Mouse (Mus musculus): ENCODE data around the gene Nkiras2.
A peak's percentile ranks its signal among the peaks of the same experiment; 100 is the strongest.
"Not testable (repeated sequence)": the region's sequence is repeated elsewhere in the genome, so short reads cannot be mapped to it uniquely, and the experiment has no call there.

Gene Nkiras2

DNA sequence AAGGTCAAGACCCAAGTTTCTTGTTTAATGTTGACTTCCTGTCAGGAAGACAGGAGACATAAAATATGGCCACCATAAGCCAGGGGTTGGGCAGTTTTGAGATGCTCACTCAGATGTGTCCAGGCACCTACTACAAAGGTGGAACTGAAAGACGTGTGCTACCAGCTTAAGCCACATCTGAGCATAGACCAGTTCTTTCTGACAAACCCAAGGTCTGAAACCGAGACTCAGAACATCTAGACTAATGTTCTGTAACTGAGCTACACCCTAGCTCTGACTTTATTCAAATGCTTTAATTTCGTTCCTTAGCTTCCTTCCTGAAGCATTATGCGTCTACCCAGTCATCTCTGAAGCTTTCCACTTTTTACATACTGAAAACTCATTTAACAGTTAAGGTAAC lies 21.0 kb upstream of the Nkiras2 start:
- no peak for DNase-seq (ENCODE audit: extremely low spot score, low spot score)

DNA sequence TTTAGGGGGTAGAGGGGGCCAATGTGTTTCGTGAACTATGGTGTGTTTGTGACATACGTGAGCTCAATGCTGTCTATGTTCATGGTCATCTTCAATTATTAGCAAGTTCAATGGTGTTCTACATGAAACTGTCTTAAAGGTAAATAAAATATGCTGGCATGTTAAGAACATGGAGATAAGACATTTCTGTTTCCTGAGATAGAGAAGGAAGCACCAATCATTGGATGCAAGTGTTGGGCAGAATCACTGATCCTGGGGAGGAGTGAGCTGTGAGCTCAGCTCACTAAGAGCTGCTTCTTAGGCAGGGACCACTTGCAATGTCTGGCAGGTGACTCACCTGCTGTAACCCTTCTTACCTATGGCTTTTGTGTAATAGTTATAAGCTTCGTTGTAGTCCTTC lies 17.7 kb upstream of the Nkiras2 start:
- no peak for DNase-seq (ENCODE audit: extremely low spot score, low spot score)

DNA sequence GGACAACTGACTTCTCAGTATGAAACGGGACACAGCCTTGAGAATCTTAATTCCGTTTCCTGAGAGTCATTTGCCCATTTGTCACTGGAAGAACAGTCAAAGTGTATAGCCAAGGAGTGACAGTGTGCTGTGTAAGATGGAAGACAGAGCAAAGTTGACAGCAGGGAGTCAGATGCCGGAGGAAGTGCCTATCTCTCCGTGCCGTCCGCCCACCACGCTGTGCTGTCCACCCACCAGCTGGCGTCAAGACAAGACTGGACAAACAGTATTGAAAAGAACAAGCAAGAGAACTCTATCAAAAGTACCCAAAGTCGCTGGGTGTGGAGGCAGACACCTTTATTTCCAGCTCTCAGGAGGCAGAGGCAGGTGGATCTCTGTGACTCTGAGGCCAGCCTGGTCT lies 15.9 kb upstream of the Nkiras2 start:
- no peak for DNase-seq (ENCODE audit: extremely low spot score, low spot score)

DNA sequence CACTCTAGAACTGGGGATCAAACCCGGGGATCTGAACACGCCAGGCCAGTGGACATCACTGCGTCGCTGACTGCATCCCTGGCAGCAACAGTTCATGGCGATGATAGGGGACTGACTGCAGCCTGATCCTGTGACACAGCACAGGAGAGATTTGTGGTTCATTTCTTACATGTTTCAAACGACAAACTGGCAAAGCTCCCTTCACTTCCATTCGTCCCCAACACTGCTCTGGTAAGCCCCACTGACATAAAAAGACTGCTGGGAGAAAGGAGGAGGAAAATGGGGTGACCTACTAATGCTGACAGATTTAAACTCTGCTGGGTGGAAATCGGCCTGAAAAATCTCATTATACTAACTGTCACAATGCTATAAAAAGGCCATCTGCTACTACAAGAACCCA lies 15.2 kb upstream of the Nkiras2 start:
- no peak for DNase-seq (ENCODE audit: extremely low spot score, low spot score)

DNA sequence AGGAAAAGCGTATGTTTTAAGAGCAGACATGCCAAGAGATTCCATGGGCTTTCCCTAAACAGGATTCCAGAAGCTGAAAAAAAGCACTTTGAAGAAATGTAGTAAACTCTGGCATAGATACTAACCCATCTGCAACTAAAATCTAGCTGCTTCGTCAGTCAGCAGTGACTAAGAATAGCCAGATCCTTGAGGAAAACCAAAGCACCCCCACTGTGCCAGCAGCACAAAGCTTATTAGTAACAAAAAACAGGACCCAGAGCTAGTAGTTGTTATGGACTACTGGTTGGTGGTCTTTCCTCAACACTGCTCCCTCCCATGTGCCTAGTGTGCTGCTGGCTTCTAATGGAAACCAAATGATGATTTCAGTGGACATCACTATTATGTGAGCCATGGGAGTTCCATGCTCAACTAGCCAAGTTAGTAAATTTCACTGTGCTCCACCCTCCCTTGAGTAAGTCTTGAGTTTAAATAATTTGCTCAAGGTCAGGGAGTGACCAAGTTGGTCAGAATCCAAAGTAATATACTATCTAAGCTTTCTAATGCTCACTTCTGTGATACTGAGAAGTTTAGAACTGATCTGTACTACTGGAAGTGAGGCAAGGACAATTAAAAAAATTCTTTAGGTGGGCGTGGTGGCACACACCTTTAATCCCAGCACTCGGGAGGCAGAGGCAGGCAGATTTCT lies 14.6 kb upstream of the Nkiras2 start:
- DNase-seq (ENCODE audit: extremely low spot score, low spot score), result no peak

DNA sequence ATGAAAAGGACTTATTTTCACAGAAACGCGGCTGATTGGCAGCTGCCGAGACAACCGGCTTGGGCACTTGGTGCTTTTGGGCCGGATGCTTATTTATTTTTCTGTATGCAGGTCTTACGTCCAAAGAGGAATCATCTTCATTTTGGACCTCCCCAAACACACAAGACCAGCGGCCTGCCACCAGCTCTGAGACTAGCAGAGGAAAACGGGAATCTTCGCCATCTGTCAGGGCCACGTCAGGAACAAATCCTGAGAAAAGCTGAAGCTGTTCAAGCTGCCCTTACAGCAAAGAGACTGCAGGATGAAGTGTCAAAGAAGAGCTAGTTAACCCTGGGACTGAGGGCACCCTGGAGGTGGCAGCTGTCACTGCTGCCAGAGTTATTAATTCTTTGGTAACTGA lies 13.6 kb upstream of the Nkiras2 start:
- no peak for DNase-seq (ENCODE audit: extremely low spot score, low spot score)

DNA sequence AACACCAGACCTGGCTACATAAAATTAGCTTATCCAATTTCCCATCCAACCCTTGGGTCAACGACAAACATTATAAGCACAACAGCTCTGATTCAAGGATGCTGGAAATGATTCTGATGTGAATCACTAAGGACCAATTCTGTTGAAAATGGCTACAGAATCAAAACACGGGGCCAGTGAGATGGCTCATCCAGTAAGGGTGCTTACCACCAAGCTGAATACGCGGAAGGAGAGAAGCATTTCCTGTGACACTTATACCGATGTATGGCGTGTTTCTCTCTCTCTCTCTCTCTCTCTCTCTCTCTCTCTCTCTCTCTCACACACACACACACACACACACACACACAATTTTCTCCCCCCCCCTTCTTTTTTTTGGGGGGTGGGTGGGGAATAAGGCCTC lies 11.9 kb upstream of the Nkiras2 start:
- no peak for DNase-seq (ENCODE audit: extremely low spot score, low spot score)

DNA sequence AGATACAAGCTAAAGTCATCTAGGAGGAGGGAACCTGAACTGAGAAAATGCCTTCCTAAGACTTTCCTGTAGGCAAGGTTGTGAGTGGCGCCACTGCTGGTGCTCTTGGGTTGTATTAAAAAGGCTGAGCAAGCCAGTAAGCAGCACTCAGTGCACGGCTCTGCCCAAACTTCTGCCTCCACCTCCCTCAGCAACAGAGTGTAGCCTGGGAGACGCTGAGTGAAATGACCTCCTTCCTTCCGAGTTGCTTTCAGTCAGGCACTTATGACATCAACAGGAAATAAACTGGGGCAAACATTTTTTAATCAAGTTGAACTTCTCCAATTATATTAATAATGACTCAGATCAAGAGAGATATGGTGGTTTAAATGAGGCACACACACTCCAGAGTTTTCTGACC lies 10.2 kb upstream of the Nkiras2 start:
- DNase-seq (ENCODE audit: extremely low spot score, low spot score), result no peak

DNA sequence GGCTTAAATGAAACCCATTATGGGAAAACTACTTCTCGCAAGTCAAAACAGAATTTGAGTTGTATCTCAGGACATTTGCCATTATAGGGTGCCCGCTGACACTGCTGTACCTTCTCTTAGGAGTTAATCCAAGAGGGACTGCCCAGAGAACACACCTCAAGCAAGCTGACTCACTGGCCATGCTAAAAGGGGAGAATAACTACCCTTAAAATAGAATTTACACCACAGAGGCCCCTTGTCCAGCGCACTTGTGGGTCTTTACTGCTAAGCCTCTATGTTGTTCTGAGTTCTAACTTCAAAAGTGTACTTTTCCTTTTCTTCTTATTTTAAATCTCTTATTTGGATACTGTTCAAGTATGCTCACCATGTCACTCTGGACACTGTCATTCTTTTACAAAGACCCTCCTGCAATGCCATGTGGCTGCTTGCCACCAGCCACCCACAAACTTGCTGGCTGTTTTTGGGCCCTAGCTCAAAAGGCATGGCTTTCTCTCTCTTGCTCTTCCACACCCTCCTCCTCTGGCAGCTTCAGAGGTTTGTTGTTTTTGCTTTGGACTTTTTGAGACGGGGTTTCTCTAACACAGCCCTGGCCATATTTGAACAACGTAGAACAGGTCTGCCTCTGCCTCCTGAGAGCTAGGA lies 9.6 kb upstream of the Nkiras2 start:
- DNase-seq (ENCODE audit: extremely low spot score, low spot score), result no peak

DNA sequence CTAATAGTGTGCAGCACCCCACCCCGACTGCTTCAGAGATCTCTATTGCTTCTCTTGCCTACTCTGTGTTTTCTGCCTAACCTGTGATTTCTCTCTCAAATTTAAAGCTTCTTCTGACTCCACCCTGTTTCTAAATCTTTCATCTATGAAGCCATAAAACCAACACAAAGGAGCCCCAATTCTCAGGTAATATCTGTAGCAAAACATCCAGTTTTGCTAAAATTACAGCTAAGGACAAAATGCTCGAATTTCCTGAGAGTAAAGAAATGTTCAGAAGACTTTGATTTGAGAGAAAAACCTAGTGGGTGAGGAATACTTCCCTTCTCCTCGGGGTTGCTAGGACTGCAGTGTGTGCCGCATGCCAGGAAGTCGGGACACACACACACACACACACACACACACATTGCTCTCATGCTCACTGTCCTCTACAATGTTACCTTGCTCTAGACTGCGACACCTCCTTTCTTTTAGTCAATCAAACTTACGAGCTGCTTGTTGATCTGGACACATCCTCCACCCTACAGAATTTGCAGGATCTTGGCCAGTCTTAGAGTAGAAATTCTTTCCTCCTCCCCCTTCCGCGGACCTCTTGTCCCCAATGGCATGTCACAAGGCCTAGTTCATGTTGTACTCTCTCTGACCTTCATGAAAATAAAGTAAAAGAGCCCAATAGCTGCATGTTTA lies 8.9 kb upstream of the Nkiras2 start:
- no peak for DNase-seq (ENCODE audit: extremely low spot score, low spot score)

DNA sequence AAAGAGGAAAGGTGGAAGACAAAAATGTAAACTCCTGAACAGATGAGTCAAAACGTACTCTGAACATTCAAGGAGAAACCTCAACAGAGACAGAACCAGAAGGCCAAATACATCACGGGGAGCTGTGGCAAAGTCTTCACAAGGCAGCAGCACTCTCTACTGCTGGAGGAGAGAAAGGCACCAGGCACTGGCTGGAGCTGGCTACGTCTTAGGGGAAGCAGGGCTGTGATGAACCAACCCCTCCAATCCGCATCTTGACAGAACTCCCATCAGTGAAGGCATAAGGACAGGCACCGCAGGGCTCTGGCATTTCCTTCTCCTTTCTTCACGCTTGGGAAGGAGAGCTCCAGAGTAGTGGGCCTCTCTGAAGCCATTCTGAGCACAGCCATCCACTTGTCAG lies 7.4 kb upstream of the Nkiras2 start:
- no peak for DNase-seq (ENCODE audit: extremely low spot score, low spot score)

DNA sequence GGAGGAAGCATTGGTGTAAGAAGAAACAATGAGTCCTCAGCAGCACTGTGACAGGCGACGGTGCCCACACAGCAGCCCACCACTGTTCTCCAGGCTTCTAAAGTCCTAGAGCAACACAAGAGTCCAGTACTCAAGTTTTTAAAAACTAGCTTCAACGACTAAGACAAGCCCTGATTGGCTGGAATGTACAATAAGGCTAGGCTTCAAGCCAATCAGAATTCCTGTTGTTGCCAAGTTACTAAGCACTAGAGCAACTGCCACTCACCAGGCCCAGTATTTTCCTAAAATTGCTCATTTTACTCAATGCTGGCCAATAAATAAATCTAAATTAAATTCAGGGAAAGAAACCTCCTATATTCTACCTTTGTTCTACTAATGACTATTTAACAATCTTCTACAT lies 5.8 kb upstream of the Nkiras2 start:
- no peak for DNase-seq (ENCODE audit: extremely low spot score, low spot score)

DNA sequence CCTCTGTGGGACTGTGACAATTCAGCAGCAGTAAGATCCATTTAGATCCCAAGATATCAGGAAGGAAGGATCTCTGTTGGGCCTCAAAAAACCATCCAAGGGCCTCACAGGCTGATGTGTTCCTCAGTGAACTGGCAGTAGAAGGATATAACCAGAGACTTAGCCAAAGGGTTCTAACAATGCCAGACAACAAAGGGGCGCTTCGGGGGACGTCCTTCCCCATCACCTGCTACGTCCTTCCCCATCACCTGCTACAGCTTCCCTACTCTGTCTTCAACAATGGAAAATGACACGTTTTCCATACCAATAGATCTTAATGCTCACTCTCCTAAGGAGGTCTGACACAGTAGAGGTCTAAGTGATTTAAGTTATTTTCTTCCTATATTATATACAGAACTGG lies 2.7 kb upstream of the Nkiras2 start:
- no peak for DNase-seq (ENCODE audit: extremely low spot score, low spot score)

DNA sequence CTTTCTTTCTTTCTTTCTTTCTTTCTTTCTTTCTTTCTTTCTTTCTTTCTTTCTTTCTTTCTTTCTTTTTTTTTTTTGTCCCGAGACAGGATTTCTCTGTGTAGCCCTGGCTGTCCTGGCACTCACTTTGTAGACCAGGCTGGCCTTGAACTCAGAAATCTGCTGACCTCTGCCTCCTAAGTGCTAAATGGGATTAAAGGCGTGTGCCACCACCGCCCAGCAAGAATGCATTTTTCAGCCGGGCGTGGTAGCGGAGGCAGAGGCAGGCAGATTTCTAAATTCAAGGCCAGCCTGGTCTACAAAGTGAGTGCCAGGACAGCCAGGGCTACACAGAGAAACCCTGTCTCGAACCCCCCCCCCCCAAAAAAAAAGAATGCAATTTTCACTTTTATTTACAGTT lies 2.2 kb upstream of the Nkiras2 start:
- not testable (repeated sequence) for DNase-seq (ENCODE audit: extremely low spot score, low spot score)

DNA sequence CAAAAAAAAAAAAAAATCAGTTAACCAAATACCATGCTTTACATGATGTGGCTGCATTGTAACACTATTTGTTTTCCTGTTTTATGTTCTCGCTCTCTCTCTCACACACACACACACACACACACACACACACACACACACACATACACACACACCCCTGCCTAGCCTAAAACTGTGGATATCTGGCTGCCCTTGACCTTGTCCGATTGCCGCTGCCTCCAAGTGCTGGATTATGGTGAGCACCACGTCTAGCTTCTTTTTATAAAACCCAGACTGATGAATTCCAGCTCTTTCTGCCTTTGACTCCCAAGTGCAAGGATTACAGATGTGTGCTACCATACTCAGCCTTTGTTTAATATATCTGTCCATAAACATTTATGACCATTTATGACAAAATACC lies 1.6 kb upstream of the Nkiras2 start:
- DNase-seq (ENCODE audit: extremely low spot score, low spot score), result no peak

DNA sequence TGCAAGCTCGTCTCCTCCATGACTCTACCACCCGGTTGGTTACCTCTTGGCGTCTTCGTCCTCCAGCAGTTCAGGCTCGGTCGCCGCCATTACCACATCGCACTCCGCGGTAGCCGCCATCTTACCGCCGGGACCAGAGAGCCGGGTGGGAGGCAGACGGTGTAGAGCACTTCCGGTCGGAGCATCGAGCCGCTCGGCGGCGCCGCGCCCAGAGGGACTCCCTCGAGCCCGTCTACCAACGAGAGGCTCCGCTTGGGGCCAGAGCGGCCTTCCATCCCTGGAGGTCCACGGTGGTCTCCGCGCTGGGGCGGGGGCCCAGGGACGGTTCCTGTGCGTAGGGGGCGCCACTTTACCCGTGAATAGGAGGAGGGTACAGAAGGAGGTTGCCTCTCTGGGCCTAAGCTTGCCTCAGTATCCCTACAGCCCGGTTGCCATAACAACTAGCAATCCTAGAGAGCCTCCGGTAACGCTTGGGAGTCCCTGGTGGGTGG lies 486 bp downstream of the Nkiras2 start:
- peak; percentile 98 for DNase-seq (ENCODE audit: extremely low spot score, low spot score)

DNA sequence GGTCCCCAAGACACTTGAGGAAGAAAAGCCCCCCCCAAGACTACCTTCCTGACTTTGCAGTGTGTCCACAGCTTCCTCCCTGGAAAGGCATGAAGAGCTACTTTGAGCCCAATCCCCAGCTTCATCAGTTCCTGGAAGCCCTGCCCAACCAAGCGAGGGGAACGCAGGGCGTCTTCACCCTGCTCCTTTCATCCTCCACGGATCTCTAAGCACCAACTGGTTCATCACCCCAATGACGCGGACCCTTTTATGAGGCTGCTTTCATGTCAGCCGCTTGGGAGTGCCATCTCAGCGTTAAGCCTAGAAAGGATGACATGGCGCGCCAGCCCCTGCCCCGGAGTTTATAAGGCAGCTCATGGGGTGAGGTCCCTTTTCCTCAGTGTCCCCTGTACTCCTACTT lies 938 bp downstream of the Nkiras2 start, which contains the start of gene Dnajc7:
Dnajc7 (minus strand) TSS at position 187 of the 400 bp plus-strand sequence.
- no peak for DNase-seq (ENCODE audit: extremely low spot score, low spot score)

DNA sequence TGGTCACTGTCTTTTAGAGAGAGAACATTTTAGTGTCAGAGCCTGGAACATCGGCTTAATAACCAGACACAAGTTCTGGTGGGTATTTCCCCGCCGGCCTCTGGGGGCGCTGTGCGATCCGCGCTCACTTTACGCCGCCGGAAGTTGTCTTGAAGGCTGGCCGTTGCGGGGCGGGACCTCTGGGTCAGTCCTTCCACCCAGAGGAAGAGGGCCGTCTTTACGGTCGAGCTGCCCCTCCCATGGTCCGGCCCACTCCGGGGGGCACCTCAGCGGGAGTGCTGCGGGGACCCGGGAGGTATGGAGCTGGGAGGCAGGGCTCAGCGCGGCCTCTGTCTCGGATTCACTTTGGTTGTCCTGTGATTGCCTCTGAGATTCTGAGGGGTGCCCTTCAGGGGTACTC lies 3.7 kb downstream of the Nkiras2 start:
- DNase-seq (ENCODE audit: extremely low spot score, low spot score), result peak; percentile 96

DNA sequence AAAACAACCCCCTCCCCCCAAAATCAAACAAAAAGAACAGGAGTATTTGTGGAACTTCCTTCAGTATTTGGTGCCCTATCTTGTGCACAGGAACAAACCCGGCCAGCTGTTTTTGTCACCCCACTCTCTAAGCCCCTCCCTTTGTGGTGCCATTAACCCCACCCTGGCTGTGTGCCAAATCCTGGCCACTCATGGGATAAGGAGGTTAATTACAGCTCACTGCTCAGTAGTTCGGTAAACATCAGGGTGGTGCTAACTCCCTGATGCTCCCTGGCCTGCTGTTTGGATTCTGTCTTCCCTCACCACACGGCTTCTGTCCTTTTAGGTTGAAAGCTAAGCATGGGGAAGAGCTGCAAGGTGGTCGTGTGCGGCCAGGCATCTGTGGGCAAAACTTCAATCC lies 4.8 kb downstream of the Nkiras2 start:
- DNase-seq (ENCODE audit: extremely low spot score, low spot score), result no peak

DNA sequence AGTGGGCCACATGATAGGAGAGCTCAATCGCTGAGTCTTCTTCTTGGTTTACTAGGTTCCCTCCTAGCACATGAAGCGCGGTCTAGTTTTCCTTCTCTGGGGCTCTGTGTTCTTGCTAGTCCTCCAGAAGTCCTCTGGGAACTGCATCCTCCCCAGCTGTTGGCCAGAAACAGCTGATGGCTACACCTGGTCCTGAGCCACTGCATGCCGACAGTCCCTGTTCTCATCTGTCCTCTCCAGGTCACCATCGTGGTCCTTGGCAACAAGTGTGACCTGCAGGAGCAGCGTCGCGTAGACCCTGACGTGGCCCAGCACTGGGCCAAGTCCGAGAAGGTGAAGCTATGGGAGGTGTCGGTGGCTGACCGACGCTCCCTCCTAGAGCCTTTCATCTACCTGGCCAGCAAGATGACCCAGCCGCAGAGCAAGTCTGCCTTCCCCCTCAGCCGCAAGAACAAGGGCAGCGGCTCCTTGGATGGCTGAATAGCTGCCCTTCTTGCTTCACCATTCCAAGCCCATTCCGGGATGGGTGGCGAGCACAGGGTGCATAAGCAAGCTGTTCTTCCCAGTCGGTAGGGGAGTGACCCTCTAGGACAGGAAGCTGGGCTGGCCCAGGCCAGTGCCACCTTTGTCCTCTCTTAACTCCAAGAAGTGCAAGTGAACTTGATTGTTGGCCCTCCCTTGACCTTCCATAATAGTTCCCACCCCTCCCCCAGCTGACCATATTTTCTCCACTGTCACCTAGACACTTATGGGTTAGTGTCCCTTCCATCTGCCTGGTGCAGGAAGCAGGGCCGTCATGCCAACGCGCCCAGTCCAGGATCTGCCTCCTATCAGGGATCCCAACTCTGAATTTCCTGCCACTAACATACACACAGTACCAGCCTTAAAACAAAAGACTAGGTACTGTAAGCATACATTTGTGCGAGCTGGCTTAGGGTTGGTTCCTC lies 7.0 kb downstream of the Nkiras2 start:
- no peak for DNase-seq (ENCODE audit: extremely low spot score, low spot score)

DNA sequence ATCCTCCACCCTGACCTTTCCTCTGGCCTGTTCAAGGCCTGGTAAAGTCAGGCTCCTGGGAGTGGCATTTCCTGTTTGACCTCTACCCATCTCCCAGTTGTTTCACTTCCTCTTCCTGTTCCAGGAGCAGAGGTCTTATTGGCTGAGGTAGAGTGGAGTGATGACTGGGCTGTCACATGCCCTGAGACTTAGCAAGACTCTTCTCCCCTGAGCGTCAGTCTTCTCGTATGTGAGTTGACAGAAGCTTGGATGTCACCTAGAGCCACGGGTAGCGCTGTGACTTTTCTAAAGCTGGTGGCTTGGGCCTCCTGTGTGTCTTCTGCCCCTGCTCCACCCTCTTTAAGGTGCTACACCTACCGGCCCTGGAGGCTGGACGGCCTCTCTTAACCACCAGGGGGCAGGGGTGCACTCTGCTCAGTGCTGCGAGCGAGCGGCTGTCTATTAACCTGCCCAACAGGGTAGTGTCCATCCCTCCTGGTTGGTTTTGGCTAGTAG lies 7.7 kb downstream of the Nkiras2 start:
- peak; percentile 59 for DNase-seq (ENCODE audit: extremely low spot score, low spot score)
